Mouse (Mus musculus) MEL-GATA-1-ER (cell line): Measurements from ENCODE around the gene Qrich1.

Experiments
- DNase-seq: peaks from one replicate; pipeline ENCODE4 v3.0.0-alpha.2; 2012; ENCODE audit warnings: low read depth; ENCODE audit errors: extremely low read depth

The Qrich1 gene

GRCm38 (mm10) chr9:108516380-108517251 is at the start of gene Qrich1:
Gene Qrich1 (plus strand): TSS chr9:108516806.
- DNase-seq: peak; percentile 95

- DNase-seq: no peak
Measured at GRCm38 (mm10) chr9:108469430-108469829, 47.2 kb upstream of the Qrich1 start.

GRCm38 (mm10) chr9:108469845-108470244 is 46.8 kb upstream of the Qrich1 start:
- no peak for DNase-seq

- no peak for DNase-seq
Measured at GRCm38 (mm10) chr9:108474528-108474927, 42.1 kb upstream of the Qrich1 start.

- no peak for DNase-seq
Measured at GRCm38 (mm10) chr9:108478638-108479156, 37.9 kb upstream of the Qrich1 start.

GRCm38 (mm10) chr9:108479241-108479640 is 37.4 kb upstream of the Qrich1 start:
- DNase-seq: no peak

- no peak for DNase-seq
Measured at GRCm38 (mm10) chr9:108479721-108480351, 36.8 kb upstream of the Qrich1 start, which contains the start of gene Lamb2. Gene Lamb2 (plus strand): TSS chr9:108479736.

- DNase-seq: no peak
Measured at GRCm38 (mm10) chr9:108480813-108481519, 35.6 kb upstream of the Qrich1 start.

GRCm38 (mm10) chr9:108481520-108482210 is 34.9 kb upstream of the Qrich1 start:
- no peak for DNase-seq

GRCm38 (mm10) chr9:108483051-108483790 is 33.4 kb upstream of the Qrich1 start:
- DNase-seq: no peak

GRCm38 (mm10) chr9:108484021-108484420 is 32.6 kb upstream of the Qrich1 start:
- DNase-seq: no peak

GRCm38 (mm10) chr9:108485301-108485875 is 31.2 kb upstream of the Qrich1 start:
- DNase-seq: no peak

GRCm38 (mm10) chr9:108486973-108487530 is 29.6 kb upstream of the Qrich1 start:
- no peak for DNase-seq

- no peak for DNase-seq
Measured at GRCm38 (mm10) chr9:108488403-108488802, 28.2 kb upstream of the Qrich1 start.

- no peak for DNase-seq
Measured at GRCm38 (mm10) chr9:108489215-108489614, 27.4 kb upstream of the Qrich1 start.

GRCm38 (mm10) chr9:108489702-108490558 is 26.7 kb upstream of the Qrich1 start:
- DNase-seq: no peak

GRCm38 (mm10) chr9:108490559-108491285 is 25.9 kb upstream of the Qrich1 start, which contains the start of gene Usp19:
Gene Usp19 (plus strand): TSS chr9:108490602.
- peak; percentile 94 for DNase-seq

- peak; percentile 13 for DNase-seq
Measured at GRCm38 (mm10) chr9:108491286-108491580, 25.4 kb upstream of the Qrich1 start.
